Mouse (Mus musculus): ENCODE results near the gene 2410137M14Rik.

GRCm38 (mm10) chr17:36949265-36949664 lies 31.8 kb downstream of the 2410137M14Rik start:
- TF ChIP-seq CTCF (IDR thresholded peaks at IDR 0.05; ENCODE audit: low read depth) (no peak), EP300 (optimal IDR thresholded peaks at IDR 0.05) (no peak)

All from stomach, postnatal 0 days (tissue).